Mouse (Mus musculus): ENCODE measurements around the gene Sh2d1b1.
"Not testable (repeated sequence)": the region's sequence is repeated elsewhere in the genome, so short reads cannot be mapped to it uniquely, and the experiment has no call there.

Gene Sh2d1b1

GRCm38 (mm10) chr1:170277016-170277415 is at the start of gene Sh2d1b1:
TSS of gene Sh2d1b1 (plus strand) at chr1:170277320.
- no peak for DNase-seq (ENCODE audit: low spot score)

DNA sequence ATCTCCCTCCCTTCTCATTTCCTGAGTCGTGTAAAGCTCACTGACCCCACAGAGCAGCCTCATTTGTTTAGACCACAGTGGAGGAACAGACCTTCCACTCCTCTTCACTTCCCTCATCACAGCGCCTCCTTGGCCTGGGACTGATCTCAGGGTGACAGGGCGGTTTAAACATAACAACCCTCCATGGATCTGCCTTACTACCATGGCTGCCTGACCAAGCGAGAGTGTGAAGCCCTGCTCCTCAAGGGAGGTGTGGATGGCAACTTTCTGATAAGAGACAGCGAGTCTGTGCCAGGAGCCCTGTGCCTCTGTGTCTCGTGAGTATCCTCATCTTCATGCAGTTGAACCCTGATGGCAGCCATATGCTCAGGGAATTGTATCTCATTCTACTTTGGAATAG is 44.4 kb upstream of the Sh2d1b1 start, which contains the start of gene Sh2d1b2:
Gene Sh2d1b2, plus strand, starts transcription at position 62 of the 400 bp plus-strand sequence.
- DNase-seq (ENCODE audit: low spot score): not testable (repeated sequence)

- DNase-seq (ENCODE audit: low spot score): no peak
These were observed 32.1 kb upstream of the Sh2d1b1 start for GRCm38 (mm10) chr1:170245016-170245415.

DNA sequence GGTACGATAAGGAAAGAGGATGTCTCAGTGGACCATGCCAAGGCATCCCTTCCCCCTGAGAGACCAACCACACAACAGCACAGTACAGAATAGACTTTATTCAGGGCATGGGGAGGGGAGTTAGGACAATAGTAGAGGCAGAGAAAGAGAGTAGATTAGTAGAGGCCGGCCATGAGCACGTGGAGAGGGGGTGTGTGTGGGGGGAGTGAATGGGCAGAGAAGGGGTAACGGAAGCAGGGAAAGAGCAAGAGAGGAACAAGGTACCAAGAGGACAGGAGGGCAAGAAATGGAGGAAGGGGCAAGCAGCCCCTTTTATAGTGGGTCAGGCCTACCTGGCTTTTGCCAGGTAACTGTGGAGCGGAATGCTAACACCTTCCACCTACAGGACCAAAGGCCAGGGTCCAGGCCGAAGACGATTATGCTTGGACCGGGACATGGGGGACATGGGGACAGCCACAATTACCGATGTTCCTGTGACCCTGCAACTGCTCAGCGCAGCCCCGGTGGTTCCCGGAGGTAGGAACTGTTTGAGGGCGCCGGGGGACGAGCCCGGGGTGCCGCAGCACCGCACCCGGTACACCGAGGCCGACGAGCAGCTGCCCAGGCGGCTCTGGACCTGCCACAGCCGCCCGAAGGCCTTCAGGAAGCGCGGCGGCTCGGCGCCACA is 22.1 kb upstream of the Sh2d1b1 start:
- DNase-seq (ENCODE audit: low spot score): no peak

DNA sequence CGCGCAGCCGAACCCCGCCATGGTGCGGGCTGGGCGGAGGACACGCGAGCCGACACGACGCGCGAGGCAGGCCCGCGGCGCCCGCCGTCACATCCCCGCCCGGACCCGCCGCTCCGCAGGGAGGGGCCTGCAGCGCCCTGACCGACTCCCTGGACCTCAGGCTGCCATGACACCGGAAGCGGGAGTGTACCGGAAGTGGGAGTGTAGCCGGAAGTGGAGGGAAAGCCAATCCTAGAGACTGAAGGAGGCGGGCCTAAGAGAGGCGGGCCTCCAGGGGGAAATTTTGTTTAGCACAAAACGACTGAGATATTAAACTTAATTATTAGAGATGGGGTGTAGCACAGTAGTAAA is 21.6 kb upstream of the Sh2d1b1 start:
- no peak for DNase-seq (ENCODE audit: low spot score)

DNA sequence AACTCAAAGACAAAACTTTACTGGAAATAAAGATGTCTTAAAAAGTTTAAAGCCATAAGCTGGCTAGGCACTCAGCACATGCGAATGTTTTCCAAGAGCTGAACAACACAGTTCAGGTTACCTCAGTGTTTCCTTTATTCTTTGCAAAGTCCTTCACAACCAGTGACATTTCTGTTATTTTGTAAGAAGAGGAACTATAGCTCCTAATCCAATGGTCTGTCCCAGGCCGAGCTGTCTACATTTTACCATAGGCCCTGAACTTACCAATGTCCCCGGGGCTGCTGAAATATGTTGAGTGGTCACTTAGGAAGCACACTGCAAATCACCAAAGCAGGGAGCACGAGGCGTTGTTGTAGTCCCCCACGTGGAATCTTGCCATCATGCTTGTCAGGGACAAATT is 6.8 kb upstream of the Sh2d1b1 start:
- DNase-seq (ENCODE audit: low spot score): no peak

DNA sequence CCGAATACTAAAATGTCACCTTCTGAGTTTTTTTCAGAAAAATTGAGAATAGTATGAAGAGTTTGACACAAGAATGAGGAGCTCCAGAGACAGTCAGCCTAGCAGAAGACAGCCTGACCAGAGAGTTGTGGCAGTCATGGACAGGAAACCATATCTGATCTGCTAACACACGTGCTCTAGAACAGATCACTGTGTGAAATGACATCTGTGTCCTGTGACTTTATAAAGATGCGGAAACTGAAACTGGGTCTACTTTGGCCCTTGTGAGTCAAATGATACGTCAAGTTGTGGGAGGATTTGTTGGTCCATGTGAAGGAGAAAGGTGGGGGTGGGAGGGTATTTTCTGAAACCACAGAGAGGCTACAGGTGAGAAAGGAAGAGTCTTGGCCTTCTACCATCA is 6.4 kb upstream of the Sh2d1b1 start:
- DNase-seq (ENCODE audit: low spot score): no peak

GRCm38 (mm10) chr1:170273252-170273651 is 3.9 kb upstream of the Sh2d1b1 start:
- no peak for DNase-seq (ENCODE audit: low spot score)

- no peak for DNase-seq (ENCODE audit: low spot score)
These were observed 5.5 kb downstream of the Sh2d1b1 start for GRCm38 (mm10) chr1:170282415-170283129.

GRCm38 (mm10) chr1:170292239-170292951 is 15.3 kb downstream of the Sh2d1b1 start:
- DNase-seq (ENCODE audit: low spot score): no peak

DNA sequence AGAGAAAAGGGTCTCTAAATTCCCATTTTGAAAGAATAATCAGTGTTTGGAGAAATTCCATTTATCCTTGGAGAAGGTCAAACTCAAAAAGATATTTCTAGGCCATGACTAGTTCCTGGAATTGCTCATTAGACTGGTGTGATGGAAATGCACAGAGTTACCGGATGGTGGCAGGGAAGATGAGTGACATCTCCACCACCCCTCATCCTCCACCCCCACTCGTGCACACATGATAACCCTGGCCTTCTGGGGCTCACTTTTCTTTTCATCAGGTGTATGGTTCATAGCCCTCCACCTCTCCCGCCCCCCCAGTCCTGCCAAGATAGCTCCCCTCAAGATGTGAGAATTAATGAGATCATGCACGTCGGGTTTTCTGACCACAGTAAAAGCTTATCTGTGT is 16.1 kb downstream of the Sh2d1b1 start:
- no peak for DNase-seq (ENCODE audit: low spot score)

- DNase-seq (ENCODE audit: low spot score): no peak
These were observed 17.9 kb downstream of the Sh2d1b1 start for GRCm38 (mm10) chr1:170294786-170295570.

GRCm38 (mm10) chr1:170299496-170299895 is 22.4 kb downstream of the Sh2d1b1 start:
- DNase-seq (ENCODE audit: low spot score): no peak

- DNase-seq (ENCODE audit: low spot score): no peak
These were observed 24.6 kb downstream of the Sh2d1b1 start for GRCm38 (mm10) chr1:170301686-170302085.

- DNase-seq (ENCODE audit: low spot score): no peak
These were observed 25.3 kb downstream of the Sh2d1b1 start for GRCm38 (mm10) chr1:170302456-170302855.

GRCm38 (mm10) chr1:170303103-170303502 is 26.0 kb downstream of the Sh2d1b1 start:
- DNase-seq (ENCODE audit: low spot score): no peak

DNA sequence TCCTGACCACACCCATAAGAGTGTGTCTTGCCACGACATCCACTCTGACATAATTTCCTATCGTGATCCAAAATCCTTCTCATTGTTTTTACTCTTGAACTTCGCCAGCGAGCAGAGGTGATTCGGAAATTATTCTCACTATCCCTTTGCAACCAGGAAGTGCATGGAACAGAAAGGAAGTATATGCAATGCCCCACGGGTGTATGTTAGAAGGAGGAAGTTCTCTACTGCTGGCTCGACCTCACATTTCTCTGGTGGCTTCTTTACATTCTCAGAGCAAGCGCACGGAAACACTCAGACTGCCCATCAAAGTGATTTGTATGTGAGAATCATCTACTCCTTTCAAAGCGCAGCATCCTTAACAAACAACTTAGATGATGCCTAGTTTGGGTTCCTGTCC is 27.9 kb downstream of the Sh2d1b1 start:
- DNase-seq (ENCODE audit: low spot score): no peak

DNA sequence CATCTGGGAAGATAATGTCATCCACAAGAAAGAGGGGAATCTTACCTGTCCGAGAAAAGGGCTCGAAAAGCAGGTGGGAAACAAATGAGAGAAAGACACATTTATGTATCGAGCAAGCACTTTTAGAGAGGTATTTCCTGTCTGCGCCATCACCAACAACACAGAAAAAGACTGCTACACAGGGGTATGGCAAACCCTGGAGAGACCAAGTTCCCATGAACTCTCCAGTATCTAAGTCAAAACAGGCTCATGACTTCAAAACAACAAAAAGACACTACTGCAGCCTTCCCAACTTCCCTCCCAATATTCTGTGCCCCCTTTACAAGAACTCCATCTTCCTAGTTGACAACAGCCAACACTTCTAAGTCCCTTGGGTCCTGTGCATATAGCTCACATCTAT is 29.1 kb downstream of the Sh2d1b1 start, which contains the start of gene Gm7694:
Gene Gm7694, minus strand, starts transcription at position 101 of the 400 bp plus-strand sequence.
- DNase-seq (ENCODE audit: low spot score): no peak

GRCm38 (mm10) chr1:170308503-170308902 is 31.4 kb downstream of the Sh2d1b1 start, which contains the start of gene Spata46:
TSS of gene Spata46 (plus strand) at chr1:170308803.
- no peak for DNase-seq (ENCODE audit: low spot score)

DNA sequence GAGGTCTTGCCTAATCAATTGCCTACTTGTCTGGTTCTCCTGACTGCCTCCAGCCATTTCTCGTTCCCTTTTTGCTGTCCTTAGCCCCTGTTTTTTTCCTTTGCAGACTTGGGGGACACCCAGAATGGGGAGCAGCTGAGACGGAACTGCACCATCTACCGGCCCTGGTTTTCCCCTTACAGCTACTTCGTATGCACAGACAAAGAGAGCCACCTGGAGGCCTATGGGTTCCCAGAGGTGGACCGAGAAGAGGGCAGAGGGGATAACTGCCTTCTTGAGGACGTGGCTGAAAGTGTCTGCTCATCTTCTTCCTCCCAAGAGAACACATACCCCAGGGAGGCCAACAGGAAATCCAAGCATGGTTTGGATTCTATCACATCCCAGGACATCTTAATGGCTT is 34.3 kb downstream of the Sh2d1b1 start:
- no peak for DNase-seq (ENCODE audit: low spot score)

GRCm38 (mm10) chr1:170322046-170322445 is 44.9 kb downstream of the Sh2d1b1 start:
- no peak for DNase-seq (ENCODE audit: low spot score)

DNA sequence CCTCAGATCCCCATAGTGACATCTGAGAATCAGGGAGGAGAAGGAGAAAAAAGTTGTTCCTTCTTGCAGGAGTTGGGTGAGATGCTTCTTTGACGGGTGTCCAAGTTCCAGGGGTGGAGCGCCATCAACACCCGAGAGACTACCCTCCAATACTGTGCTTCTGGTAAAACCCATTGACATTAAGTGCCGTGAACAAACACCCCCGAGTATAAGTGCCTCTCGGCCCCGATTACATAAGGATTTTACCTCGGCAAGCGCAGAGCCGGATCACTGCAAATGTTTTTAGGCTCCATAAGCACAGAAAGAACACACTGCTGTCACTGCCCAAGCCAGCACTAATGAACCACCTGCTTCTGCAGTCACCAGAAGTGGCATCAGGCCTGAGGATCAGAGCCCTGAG is 45.9 kb downstream of the Sh2d1b1 start:
- no peak for DNase-seq (ENCODE audit: low spot score)
